Mouse (Mus musculus) E14TG2a.4 (cell line): Measurements from ENCODE around the gene Cdiptos.

Experiments
- CTCF ChIP-seq: conservative IDR thresholded peaks from 2 replicates; pipeline ENCODE4 v1.5.1; 2014; ENCODE audit warnings: low read length
- NANOG ChIP-seq: IDR thresholded peaks from 2 replicates; pipeline ENCODE4 v1.6.1; 2014; ENCODE audit warnings: borderline replicate concordance, low read length, mixed read lengths

DNA sequence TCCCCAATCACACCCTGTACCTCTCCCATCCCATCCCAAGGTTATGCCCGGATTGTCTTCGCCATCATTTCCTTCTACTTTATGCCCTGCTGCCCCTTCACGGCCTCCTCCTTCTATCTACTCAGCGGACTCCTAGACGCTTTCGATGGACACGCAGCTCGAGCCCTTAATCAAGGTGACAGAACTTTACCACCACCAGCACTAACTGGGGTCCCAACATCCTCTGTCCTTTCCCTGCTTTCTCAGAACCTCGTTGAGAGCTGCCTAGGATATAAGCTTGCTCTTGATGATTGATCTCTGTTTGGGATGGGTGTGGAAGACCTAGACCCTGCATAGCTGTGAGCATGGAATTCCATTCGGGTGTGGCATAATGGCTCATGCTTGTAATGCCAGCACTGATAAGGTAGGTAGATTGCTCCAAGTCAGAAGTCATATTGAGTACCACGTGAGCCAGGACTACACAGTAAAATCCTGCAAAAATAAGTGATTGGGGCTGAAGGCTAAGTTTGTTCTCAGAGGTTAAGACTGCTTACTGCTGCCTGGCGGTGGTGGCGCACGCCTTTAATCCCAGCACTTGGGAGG is 1.1 kb upstream of the Cdiptos start:
- TF ChIP-seq CTCF = no peak
- no peak for TF ChIP-seq NANOG
